Mouse (Mus musculus): ENCODE results near the gene Ipmk. TPM values are rescaled to one million over a fixed set of nuclear protein-coding genes. Genes with fewer than 3 reads are reported as not detected.
"Not testable (repeated sequence)": the region's sequence is repeated elsewhere in the genome, so short reads cannot be mapped to it uniquely, and the experiment has no call there.

The Ipmk gene
- total RNA-seq, 2 experiments from 2014 or later, result 39.0 to 40.5 TPM

GRCm38 (mm10) chr10:71361836-71362562 is 14.4 kb downstream of the Ipmk start:
- Histone ChIP-seq H3K27ac (peak overlapping the region; percentile 54; the same call in 1 of the 2 replicates), H3K4me3 (no peak overlapping the region; the same call in 1 of the 2 replicates)
- TF ChIP-seq CTCF (conservative IDR thresholded peaks at IDR 0.05), result no peak; the same call in 1 of the 2 replicates
- DNase-seq (ENCODE audit: low spot score in 2 of 2), result no peak

- DNase-seq (ENCODE audit: low spot score in 2 of 2), result peak; percentile 29 to 37
- no peak overlapping the region for H3K4me3 ChIP-seq
- no peak for TF ChIP-seq CTCF (conservative IDR thresholded peaks at IDR 0.05)
These were observed 15.9 kb downstream of the Ipmk start for GRCm38 (mm10) chr10:71363440-71363839.

GRCm38 (mm10) chr10:71363858-71364257 is 16.3 kb downstream of the Ipmk start:
- no peak for DNase-seq (ENCODE audit: low spot score in 2 of 2)
- Histone ChIP-seq H3K27ac (peak overlapping the region; percentile 58), H3K4me3 (no peak overlapping the region)
- TF ChIP-seq CTCF (conservative IDR thresholded peaks at IDR 0.05), result no peak

More at GRCm38 (mm10) chr10:71363440-71363839, 15.9 kb downstream of the Ipmk start:
- H3K27ac ChIP-seq, result peak overlapping the region; percentile 58

- H3K27ac ChIP-seq, result 0 out of 2 replicates have a peak overlapping the region, but pooled peaks have one; percentile 28
- DNase-seq (ENCODE audit: low spot score in 2 of 2), result no peak
- H3K4me3 ChIP-seq, result no peak overlapping the region
- no peak for TF ChIP-seq CTCF (conservative IDR thresholded peaks at IDR 0.05)
These were observed 20.8 kb downstream of the Ipmk start for GRCm38 (mm10) chr10:71368128-71368940.

GRCm38 (mm10) chr10:71369466-71369865 is 21.9 kb downstream of the Ipmk start:
- DNase-seq (ENCODE audit: low spot score in 2 of 2), result no peak
- H3K4me3 ChIP-seq, result no peak overlapping the region
- no peak for TF ChIP-seq CTCF (conservative IDR thresholded peaks at IDR 0.05)
- H3K27ac ChIP-seq, result no peak overlapping the region

GRCm38 (mm10) chr10:71371881-71372280 is 24.3 kb downstream of the Ipmk start:
- TF ChIP-seq CTCF (conservative IDR thresholded peaks at IDR 0.05), result no peak
- DNase-seq (ENCODE audit: low spot score in 2 of 2), result peak in 1 of 2 experiments; percentile 19
- Histone ChIP-seq H3K27ac (no peak overlapping the region), H3K4me3 (no peak overlapping the region)

- TF ChIP-seq CTCF (conservative IDR thresholded peaks at IDR 0.05), result no peak
These were observed 26.1 kb downstream of the Ipmk start for GRCm38 (mm10) chr10:71373706-71374105.

GRCm38 (mm10) chr10:71376014-71376413 is 28.5 kb downstream of the Ipmk start:
- Histone ChIP-seq H3K27ac (no peak overlapping the region), H3K4me3 (no peak overlapping the region)
- TF ChIP-seq CTCF (conservative IDR thresholded peaks at IDR 0.05), result no peak
- DNase-seq (ENCODE audit: low spot score in 2 of 2), result no peak

More at GRCm38 (mm10) chr10:71373706-71374105, 26.1 kb downstream of the Ipmk start:
- Histone ChIP-seq H3K27ac (no peak overlapping the region), H3K4me3 (no peak overlapping the region)
- DNase-seq (ENCODE audit: low spot score in 2 of 2), result peak in 1 of 2 experiments; percentile 57

GRCm38 (mm10) chr10:71380406-71380805 is 32.8 kb downstream of the Ipmk start:
- no peak for TF ChIP-seq CTCF (conservative IDR thresholded peaks at IDR 0.05)
- DNase-seq (ENCODE audit: low spot score in 2 of 2), result no peak
- Histone ChIP-seq H3K4me3 (no peak overlapping the region), H3K27ac (no peak overlapping the region)

- Histone ChIP-seq H3K27ac (no peak overlapping the region), H3K4me3 (no peak overlapping the region)
- DNase-seq (ENCODE audit: low spot score in 2 of 2), result no peak
- TF ChIP-seq CTCF (conservative IDR thresholded peaks at IDR 0.05), result no peak
These were observed 34.0 kb downstream of the Ipmk start for GRCm38 (mm10) chr10:71381471-71382033.

GRCm38 (mm10) chr10:71382109-71382508 is 34.5 kb downstream of the Ipmk start:
- no peak for TF ChIP-seq CTCF (conservative IDR thresholded peaks at IDR 0.05)
- Histone ChIP-seq H3K4me3 (no peak overlapping the region), H3K27ac (no peak overlapping the region)
- DNase-seq (ENCODE audit: low spot score in 2 of 2), result no peak

GRCm38 (mm10) chr10:71382858-71383551 is 35.4 kb downstream of the Ipmk start:
- TF ChIP-seq CTCF (conservative IDR thresholded peaks at IDR 0.05), result no peak
- Histone ChIP-seq H3K27ac (no peak overlapping the region), H3K4me3 (no peak overlapping the region)
- no peak for DNase-seq (ENCODE audit: low spot score in 2 of 2)

- H3K27ac ChIP-seq; DNase-seq (ENCODE audit: low spot score in 2 of 2): not testable (repeated sequence)
These were observed 36.0 kb downstream of the Ipmk start for GRCm38 (mm10) chr10:71383552-71383924.

More at GRCm38 (mm10) chr10:71383552-71383924, 36.0 kb downstream of the Ipmk start:
- H3K4me3 ChIP-seq, result not testable (repeated sequence)

Data from layer of hippocampus, adult 2 months (tissue).